Mouse (Mus musculus) layer of hippocampus, adult 9-10 months (tissue): ENCODE results near the gene Eml4.

Source experiments
- DNase-seq: peaks from one replicate; pipeline ENCODE4 v3.0.0; 2022; ENCODE audit warnings: low spot score

Gene Eml4

GRCm38 (mm10) chr17:83379791-83380190 is 29.1 kb downstream of the Eml4 start:
- no peak for DNase-seq

DNA sequence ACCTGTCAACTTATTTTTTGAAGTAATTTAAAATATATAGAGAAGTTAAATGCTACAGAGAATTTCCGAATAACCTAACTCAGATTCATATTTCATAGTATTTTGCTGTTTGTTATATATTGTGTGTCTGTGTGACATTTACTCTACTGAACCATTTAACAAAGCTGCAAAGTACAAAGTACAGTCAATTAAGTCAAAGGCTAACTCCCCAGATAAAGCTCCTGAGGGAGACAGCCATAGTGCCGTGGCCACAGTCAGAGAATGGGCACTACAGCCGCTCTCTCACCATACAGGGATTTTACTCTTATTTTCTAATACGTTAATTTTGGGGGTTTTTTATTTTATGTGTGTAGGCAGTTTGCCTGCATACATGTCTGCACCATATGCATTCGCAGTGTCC is 32.0 kb downstream of the Eml4 start:
- DNase-seq: no peak

DNA sequence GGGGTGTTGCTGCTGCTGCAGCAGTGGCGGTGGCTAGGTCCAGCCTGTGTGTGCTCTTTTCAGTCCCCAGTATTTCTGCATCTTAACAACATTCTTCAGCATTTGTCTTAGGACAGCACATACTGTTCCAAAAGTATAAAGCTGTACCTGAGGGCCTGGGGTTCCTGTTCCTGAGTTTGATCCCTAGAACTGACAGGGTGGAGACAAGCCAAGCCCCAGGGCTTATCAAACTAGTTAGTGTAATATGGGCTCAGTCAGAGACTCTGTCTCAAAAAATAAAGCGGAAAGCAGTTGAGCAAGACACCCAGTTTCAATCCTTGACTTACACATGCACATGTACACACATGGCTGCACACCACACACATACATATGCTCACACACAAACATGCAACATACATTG is 34.2 kb downstream of the Eml4 start:
- no peak for DNase-seq

DNA sequence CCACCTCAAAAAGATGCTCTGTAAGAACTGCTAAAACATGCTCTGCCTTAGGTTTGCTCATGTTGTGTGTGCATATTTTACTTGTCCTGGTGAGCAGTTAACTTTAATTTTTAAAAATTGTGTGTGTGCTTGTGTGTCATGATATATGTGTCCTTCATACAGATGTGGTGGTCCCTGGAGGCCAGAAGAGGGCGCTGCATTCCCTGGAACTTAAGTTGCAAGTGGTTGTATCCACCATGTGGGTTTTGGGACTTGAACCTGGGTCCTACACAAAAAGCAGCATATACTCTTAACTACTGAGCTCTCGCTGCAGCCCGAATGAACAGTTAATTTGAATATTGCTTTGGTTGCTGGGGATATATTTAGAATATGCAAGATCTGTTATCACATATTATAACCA is 36.4 kb downstream of the Eml4 start:
- DNase-seq: no peak

DNA sequence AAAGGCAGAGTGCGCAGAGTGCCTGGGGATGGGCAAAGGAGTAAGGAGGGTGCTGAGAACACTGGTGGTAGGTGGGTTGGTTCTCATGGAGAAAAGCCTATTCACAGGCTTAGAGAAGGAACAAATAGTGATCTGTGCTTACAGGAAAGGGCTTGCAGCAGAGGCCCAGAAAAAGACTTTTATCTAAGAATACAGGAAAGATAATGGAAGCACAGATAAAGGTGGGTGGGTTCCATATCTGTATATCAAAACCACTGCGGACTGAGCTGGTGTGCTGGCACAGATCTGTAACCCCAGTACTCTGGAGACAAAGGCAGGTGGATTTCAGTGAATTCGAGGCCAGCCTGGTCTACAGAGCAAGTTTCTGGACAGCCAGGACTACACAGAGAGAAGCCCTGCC is 43.3 kb downstream of the Eml4 start:
- no peak for DNase-seq

DNA sequence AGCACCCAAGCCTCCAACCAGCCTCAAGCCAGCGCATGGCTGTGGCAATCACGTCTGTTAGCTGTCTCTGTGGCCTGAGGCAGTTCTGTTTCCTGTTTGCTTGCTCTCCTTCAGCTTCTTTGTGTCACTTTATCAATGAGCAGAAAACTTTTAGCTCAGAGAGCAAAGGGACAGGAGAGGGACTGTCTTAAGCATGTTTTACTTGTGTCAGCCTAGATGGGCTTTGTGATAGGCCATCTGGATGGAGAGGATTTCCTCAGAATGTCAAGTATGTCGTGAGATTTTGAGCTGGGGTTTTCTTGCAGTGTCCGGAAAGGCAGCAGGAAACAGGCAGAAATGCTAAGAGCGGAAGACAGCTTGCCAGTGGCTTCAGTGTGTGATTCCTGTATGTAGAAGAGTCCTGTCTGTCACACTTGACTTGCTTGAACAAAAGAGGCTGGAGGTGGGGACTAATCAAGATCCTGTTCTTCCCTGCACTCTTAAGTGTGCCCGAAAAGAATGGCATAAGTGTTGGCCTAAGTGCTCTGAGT is 46.9 kb downstream of the Eml4 start:
- no peak for DNase-seq

DNA sequence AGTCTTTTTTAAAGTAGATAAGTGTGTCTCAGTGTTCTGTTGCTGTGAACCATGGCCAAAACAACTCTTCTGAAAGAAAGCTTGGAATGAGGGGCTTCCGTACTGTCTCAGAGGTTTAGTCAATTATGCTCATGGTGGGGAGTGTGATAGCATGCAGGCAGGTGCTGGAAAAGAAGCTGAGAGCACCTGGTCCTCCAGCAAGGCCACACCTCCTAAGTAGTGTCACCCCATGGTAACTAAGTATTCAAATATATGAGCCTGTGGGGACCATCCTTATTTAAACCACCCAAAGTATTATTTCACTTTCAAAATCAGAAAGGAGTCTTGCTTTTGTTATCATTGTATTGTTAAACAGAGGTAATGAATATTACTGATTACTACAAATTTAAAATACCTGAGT is 48.0 kb downstream of the Eml4 start:
- no peak for DNase-seq

GRCm38 (mm10) chr17:83430607-83431006 is 79.9 kb downstream of the Eml4 start:
- no peak for DNase-seq

GRCm38 (mm10) chr17:83443406-83443805 is 92.7 kb downstream of the Eml4 start:
- DNase-seq: no peak

DNA sequence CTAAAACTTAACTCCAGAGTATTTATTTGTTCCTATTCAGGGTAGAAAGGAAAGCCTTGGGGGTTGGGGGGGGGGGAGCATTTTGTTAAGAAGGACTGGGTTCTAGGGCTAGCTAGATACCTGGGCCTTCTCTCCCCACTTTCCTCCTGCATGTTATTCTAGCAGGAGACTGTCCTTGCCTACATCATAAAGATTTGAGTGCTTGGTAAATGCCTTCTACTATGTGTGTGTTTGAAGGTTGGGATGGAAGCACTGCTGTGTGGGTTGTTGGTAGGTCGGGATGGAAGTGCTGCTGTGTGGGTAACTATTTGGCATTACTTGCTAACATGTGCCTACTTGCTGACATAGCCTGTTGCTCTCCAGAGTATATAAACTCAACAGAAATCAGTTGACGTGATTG is 98.9 kb downstream of the Eml4 start:
- DNase-seq: no peak

DNA sequence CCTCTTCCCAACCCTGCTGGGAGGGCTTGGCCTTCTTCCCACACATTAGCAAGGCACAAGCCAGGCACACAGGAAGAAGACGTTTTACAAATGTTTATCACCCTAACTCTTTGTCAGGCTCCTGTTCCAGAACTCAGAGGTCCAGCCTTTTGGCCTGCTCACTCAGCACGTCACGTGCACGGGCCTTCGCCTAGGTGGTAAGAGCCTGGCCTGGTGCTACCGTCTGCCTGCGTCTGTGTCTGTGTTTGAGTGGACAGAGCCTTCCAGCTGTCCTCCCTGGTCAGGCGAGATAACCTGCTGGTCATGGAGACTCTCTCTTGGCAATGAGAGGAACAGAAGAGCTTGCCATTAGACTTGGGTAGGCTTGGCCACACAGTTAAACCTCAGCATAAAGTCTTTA is 100.6 kb downstream of the Eml4 start:
- no peak for DNase-seq

DNA sequence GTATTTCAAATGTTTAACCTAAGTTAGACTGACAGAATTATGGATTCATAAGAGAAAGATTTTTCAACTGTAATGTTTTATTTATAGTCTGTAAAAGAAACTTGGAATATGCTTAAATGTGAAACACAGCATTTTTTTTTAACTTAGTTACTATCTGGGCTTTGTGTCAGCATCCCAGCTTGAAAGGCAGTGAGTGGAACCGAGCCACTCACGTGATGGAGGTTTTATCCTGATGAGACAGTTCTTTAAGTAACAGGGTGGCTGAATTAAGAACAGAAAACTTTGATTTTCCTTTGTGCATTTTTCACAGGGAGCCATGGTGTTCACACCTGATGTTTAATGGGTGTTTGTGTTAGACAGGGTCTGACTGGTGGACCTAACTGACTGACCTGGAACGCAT is 101.1 kb downstream of the Eml4 start:
- DNase-seq: no peak

GRCm38 (mm10) chr17:83452451-83452850 is 101.7 kb downstream of the Eml4 start:
- no peak for DNase-seq

GRCm38 (mm10) chr17:83453587-83453986 is 102.9 kb downstream of the Eml4 start:
- DNase-seq: no peak

DNA sequence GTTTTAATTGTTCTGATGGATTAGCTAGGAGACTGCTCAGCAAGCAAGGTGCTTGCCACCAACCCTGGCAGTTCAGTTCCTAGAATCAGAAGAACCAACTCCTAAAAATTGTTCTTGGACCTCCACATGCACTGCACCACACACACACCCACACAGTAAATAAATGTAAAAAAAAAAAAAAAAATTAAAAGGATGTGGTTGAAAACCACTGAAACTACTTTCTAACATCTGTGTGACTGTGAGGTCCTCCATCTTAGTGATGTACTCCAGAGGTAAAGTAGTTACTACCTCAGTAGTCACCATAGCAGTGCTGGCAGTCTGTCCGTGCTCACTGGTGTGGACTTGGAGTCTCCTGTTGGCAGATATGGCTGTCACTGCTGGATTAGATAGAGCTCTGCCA is 106.5 kb downstream of the Eml4 start:
- DNase-seq: no peak

- DNase-seq: no peak
These were observed 115.2 kb downstream of the Eml4 start for GRCm38 (mm10) chr17:83465969-83466368.

DNA sequence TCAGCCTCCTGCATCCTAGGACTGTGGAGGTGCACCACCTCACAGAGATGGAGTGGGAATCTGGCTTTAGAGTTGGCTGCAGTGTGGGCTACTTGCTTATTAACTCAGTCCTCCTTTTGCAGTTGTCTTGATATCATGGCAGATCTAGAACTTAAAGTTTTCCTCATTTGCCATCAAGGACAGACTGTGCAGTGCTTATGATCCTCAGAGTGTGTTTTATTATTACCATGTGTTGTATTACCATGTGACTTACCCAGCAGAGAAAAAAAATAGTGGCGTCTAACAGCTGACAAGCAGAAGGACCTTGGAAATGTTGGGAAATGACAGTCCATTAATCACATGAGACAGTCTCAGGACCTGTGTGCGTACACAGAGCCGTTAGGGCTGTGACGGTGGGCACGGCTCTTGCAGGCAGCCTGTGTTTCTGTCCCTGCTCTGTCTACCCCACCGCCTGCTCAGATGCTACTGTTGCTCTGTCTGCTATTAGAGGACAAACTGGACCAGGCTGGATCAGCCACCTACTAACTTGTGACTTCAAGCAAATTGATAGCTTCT is 116.0 kb downstream of the Eml4 start:
- no peak for DNase-seq

- no peak for DNase-seq
These were observed 118.9 kb downstream of the Eml4 start for GRCm38 (mm10) chr17:83469586-83469985.

GRCm38 (mm10) chr17:83477089-83477488 is 126.4 kb downstream of the Eml4 start:
- no peak for DNase-seq

- no peak for DNase-seq
These were observed 130.8 kb downstream of the Eml4 start for GRCm38 (mm10) chr17:83481551-83481950.

DNA sequence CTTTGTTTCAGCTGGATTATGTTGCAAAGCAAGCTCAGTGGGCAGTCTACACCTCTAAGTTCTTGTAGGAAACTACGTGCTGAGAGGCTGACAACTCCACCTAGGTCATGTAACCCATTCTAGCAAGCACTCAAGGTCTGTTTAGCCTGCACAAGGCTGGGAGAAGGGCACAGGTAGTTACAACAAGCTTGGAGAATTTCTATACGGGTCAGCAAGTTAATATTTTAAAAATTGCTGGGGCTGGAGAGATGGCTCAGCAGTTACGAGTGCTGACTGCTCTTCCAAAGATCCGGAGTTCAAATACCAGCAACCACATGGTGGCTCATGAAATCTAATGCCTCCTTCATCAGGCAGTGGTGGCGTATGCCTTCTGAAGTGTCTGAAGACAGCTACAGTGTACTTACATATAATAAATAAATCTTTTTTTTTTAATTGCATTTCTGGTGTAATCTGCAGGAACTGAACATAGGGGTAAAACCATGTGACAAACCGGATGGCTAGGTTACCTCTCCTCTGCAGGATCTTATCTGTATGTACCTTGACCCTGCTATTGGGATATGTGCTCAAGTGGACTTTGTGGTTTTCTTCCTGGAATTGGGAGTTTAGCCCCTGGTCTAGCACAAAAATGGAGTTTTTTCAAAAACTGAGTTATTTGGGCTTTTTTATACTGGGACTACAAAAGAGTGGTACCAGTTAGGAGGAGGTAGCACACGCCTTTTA is 132.2 kb downstream of the Eml4 start:
- no peak for DNase-seq

- DNase-seq: no peak
These were observed 133.1 kb downstream of the Eml4 start for GRCm38 (mm10) chr17:83483784-83484183.

GRCm38 (mm10) chr17:83487762-83488161 is 137.0 kb downstream of the Eml4 start:
- DNase-seq: no peak

- no peak for DNase-seq
These were observed 148.2 kb downstream of the Eml4 start for GRCm38 (mm10) chr17:83498889-83499288.
